Mouse (Mus musculus) hindbrain, postnatal 0 days (tissue): ENCODE data around the gene Tent4a. TPM values are rescaled to one million over a fixed set of nuclear protein-coding genes. Genes with fewer than 3 reads are reported as not detected.

Experiments
- ATAC-seq: fragments of 200-750 bp; cut with Nextera tagmentation; 2 replicates; pipeline ENCODE4 v1.8.0; 2017; ENCODE audit warnings: mild to moderate bottlenecking, moderate TSS enrichment, moderate library complexity
- DNase-seq: peaks from one replicate; pipeline ENCODE4 v3.0.0-alpha.2; 2015; ENCODE audit warnings: low spot score
- H3K27ac ChIP-seq: fragments of 300-500 bp; sonication (generic); 2 replicates; pipeline ENCODE4 v1.5.1; 2014; ENCODE audit warnings: mild to moderate bottlenecking
- H3K27me3 ChIP-seq: fragments of 300-500 bp; sonication (generic); 2 replicates; pipeline ENCODE4 v1.6.1; 2014; ENCODE audit warnings: low read length, mixed read lengths; ENCODE audit not compliant: insufficient read depth
- H3K36me3 ChIP-seq: fragments of 300-500 bp; sonication (generic); 2 replicates; pipeline ENCODE4 v1.6.1; 2014; ENCODE audit warnings: low read length, mixed read lengths; ENCODE audit not compliant: insufficient read depth
- H3K4me1 ChIP-seq: fragments of 300-500 bp; sonication (generic); 2 replicates; pipeline ENCODE4 v1.6.1; 2014; ENCODE audit warnings: antibody characterized with exemption, low read length, mixed read lengths; ENCODE audit not compliant: insufficient read depth
- H3K4me2 ChIP-seq: fragments of 300-500 bp; sonication (generic); 2 replicates; pipeline ENCODE4 v1.6.1; 2014; ENCODE audit warnings: low read depth, mild to moderate bottlenecking, low read length, moderate library complexity, mixed read lengths
- H3K4me3 ChIP-seq: fragments of 300-500 bp; sonication (generic); 2 replicates; pipeline ENCODE4 v1.5.1; 2014; ENCODE audit warnings: low read length
- H3K9ac ChIP-seq: fragments of 300-500 bp; sonication (generic); replicated peaks from 2 replicates; pipeline ENCODE4 v1.6.1; 2014; ENCODE audit warnings: mild to moderate bottlenecking, low read length, moderate library complexity, mixed read lengths
- H3K9me3 ChIP-seq: fragments of 300-500 bp; sonication (generic); 2 replicates; pipeline ENCODE4 v1.6.1; 2016; ENCODE audit warnings: low read length, mixed read lengths
- CTCF ChIP-seq: IDR thresholded peaks from 2 replicates; pipeline ENCODE4 v1.5.1; 2016; ENCODE audit warnings: antibody characterized with exemption, control low read depth, low read depth
- WGBS: fragments of 180-500 bp; shearing (Covaris S2); extraction: QIAGEN DNeasy Blood & Tissue Kit; methylation state at CpG from one replicate; pipeline ENCODE4 v1.1.7; 2014; 5-methylcytosine and 5-hydroxymethylcytosine counted together
- polyA plus RNA-seq: library from polyadenylated mRNA; unstranded; fragments of >200 nt; fragmentation: Nextera tagmentation; extraction: Ambion mirVana; gene quantifications from 2 replicates; pipeline ENCODE4 v1.2.1, GENCODE M21; 2015
- total RNA-seq: library from RNA; depleted of rRNA; stranded (reverse); fragments of >200 nt; gene quantifications from 2 replicates; pipeline ENCODE4 v1.2.3, GENCODE M21; 2014

Tent4a gene
- total and polyA plus RNA-seq, 2 experiments from 2014 or later = 5.1 to 22.3 TPM

DNA sequence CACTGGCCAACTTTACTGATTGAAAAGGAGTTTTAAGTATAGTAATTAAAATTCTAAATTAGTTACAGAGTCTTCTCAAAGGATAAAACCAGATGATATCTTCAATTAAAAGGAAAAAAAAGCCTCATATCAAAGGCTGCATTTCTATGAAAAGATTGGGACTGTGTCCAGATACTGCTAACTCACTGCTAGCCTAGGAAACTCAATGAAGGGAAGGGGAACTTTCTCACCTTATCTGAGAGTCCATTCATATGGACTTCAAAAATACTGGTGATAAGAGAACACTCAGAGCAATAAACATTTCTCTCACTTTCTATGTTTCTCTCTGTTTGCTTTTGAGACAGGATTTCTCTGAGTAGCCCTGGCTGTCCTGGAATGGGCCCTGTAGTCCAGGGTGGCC is 30.2 kb upstream of the Tent4a start:
- no peak for TF ChIP-seq CTCF

DNA sequence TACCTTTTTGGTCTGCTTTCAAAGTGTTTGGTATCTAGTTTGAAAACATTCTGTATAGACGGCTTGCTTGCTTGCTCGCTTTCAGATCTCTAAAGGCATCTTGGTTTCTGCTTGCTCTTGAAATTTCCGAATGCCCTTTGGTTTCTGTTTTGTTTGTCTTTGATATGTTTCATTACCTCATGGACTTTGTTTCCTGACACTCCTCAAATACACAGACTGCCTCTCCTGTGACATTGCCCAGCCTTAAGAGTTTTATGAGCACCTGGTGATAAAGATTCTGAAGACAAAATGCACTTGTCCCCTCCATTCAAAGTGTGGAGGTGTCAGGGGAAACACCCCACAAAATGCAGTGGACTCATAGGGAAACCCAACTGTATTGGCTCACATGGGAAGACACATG is 29.5 kb upstream of the Tent4a start:
- DNase-seq (no peak), ATAC-seq (no peak)
- Histone ChIP-seq H3K27me3 (no peaks in the 10 kb centered on the region), H3K27ac (no peak overlapping the region), H3K36me3 (no peaks in the 10 kb centered on the region), H3K4me1 (peaks cover 9% of the 10 kb centered on the region), H3K4me3 (no peak overlapping the region), H3K9me3 (no peaks in the 10 kb centered on the region), H3K9ac (no peak overlapping the region), H3K4me2 (no peak overlapping the region)
- TF ChIP-seq CTCF = no peak
- WGBS = 86% methylated on average over 3 of the region's 3 CpGs

More for the DNA sequence above, 30.2 kb upstream of the Tent4a start:
- H3K4me3 ChIP-seq = no peak overlapping the region
- no peaks in the 10 kb centered on the region for H3K27me3 ChIP-seq
- no peak overlapping the region for H3K4me2 ChIP-seq
- no peak for DNase-seq
- H3K9ac ChIP-seq = no peak overlapping the region
- no peaks in the 10 kb centered on the region for H3K9me3 ChIP-seq
- no peak overlapping the region for H3K27ac ChIP-seq
- peaks cover 3% of the 10 kb centered on the region; the same call in 1 of the 2 replicates for H3K4me1 ChIP-seq
- H3K36me3 ChIP-seq = no peaks in the 10 kb centered on the region
- ATAC-seq = no peak

DNA sequence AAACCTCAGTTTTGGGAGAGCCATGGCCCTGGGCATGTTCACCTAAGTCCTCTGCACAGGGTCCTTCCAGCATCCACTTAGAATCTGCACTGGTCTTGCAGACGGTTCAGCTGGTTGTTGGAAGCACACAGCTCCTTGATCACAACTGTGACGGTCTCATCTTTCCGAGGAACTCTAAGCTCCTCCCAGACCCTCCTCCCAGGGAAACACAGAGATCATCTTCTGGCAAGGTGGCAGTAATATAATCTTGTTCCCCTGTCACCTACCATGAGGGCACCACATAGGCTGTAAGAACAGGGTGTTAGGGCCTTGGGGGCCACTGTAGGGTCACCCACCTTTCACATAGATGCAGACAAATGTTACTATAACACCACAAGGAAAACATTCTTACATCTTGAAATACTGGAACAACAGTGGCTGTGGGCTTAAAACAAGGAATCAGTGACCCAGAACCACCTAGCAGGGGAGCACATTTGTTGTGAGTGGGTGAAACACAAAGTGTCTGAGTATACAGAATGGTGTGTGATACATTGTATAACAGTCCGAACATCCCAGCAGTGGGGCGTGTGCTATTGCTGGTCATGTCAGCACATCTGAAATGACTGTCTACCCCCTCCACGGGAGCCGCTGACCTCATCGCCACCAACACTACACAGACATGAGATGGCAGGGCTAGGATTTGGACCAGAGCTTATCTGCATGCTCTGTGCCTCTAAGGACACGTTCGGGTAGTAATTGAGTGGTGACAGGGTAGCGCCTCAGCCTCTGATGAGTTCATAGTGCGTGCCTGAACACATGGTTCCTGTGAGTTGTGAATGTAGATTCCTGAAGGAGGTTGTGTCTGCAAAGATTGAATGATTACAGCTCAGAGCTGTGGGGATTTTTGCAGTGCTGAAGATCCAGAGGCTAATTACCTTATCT is 28.5 kb upstream of the Tent4a start:
- 66% methylated on average over 12 of the region's 12 CpGs for WGBS
- Histone ChIP-seq H3K27ac (no peak overlapping the region), H3K4me2 (no peak overlapping the region), H3K4me3 (no peak overlapping the region), H3K9ac (no peak overlapping the region), H3K36me3 (no peaks in the 10 kb centered on the region), H3K4me1 (peaks cover 9% of the 10 kb centered on the region), H3K27me3 (no peaks in the 10 kb centered on the region), H3K9me3 (no peaks in the 10 kb centered on the region)
- no peak for ATAC-seq
- DNase-seq = no peak
- no peak for TF ChIP-seq CTCF

DNA sequence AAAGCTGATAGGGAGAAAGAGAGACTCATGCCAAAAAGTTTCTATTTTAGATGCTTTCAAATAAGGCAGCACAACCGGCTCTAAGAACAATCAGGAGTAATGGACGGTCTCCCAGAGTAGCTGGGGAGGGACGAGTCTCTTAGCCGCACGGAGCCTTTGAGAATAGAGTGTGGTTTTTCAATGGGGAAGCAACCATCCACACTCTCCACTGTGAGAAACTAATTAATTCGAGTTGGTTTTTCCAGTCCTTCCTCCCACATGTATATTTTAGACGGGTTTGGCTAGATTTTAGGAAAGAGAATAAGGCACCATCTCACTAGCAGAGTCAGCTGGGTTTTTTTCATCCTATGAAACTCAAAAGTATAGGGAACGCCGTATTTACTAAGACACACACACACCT is 27.6 kb upstream of the Tent4a start:
- Histone ChIP-seq H3K4me2 (no peak overlapping the region), H3K9me3 (no peaks in the 10 kb centered on the region), H3K9ac (no peak overlapping the region), H3K36me3 (no peaks in the 10 kb centered on the region), H3K4me3 (no peak overlapping the region), H3K27ac (no peak overlapping the region), H3K4me1 (peaks cover 9% of the 10 kb centered on the region), H3K27me3 (no peaks in the 10 kb centered on the region)
- no peak for TF ChIP-seq CTCF
- WGBS = 74% methylated on average over 9 of the region's 9 CpGs
- no peak for DNase-seq
- ATAC-seq = no peak

DNA sequence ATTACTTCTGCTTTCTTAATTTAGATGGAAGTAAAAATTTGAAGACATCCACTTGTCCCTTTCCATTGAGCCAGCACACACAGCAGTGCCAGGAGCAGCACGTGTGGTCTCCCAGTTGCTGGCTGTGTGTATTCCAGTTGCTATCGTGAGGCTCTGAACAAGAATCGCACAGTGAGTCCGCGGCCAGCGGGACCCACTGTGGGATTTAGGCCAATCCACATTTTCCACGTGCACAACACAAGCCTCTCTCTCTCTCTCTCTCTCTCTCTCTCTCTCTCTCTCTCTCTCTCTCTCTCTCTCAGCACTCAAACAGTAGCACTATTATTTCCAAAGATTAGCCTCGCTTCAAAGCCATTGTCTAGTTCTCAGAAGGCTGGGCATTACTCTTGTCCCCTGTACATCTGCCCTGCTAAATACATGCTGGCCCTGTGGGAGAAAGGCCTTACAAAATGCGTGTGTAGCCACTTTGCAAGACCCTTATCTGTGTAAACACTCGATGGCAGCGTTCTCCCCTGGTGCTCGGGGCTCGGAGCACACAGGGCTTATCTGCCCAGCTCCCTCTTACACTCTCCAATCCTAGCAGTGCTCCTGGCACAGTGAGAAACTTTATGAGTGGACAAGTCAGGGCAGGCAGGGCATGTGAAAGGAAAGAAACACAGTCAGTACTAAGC is 25.0 kb upstream of the Tent4a start:
- 18% methylated on average over 13 of the region's 13 CpGs for WGBS
- H3K4me2 ChIP-seq = 0 out of 2 replicates have a peak overlapping the region, but pooled peaks have one; percentile 7
- ATAC-seq = peak; percentile 81

DNA sequence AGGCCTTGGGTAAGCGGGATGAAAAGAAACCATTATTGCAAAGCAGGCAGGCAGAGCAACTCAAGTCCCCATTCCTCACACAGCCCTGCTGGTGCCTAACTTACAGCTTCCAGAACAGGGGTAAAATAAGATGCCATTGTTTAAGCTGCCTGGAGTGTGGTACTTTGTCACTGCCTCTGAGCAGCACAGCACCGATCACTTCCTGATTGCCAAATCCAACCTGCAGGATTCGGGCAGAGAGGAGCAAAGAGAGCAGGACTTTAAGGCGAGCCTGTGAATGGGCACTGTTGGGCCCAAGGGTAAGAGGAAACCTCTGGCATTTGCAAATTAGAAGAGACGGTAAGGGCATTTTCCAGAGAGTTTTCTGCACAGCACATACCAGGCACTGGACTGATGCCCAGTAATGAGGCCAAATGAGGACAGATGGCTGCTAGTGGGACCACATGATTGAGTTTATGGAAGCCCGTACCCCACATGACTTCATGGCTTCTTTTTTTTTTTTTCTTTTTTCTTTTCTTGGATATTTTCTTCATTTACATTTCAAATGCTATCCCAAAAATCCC is 23.8 kb upstream of the Tent4a start:
- ATAC-seq (no peak), DNase-seq (peak; percentile 70)
- WGBS = 54% methylated on average over 6 of the region's 6 CpGs
- H3K9ac ChIP-seq = no peak overlapping the region
- no peak overlapping the region for H3K27ac ChIP-seq
- H3K4me3 ChIP-seq = no peak overlapping the region
- TF ChIP-seq CTCF = no peak
- no peak overlapping the region for H3K4me2 ChIP-seq
- no peaks in the 10 kb centered on the region for H3K36me3 ChIP-seq
- peaks cover 9% of the 10 kb centered on the region for H3K4me1 ChIP-seq
- H3K9me3 ChIP-seq = no peaks in the 10 kb centered on the region
- H3K27me3 ChIP-seq = no peaks in the 10 kb centered on the region

More for the DNA sequence above, 25.0 kb upstream of the Tent4a start:
- peak overlapping the region; percentile 22; the same call in 1 of the 2 replicates for H3K27ac ChIP-seq
- no peaks in the 10 kb centered on the region for H3K9me3 ChIP-seq
- peaks cover 9% of the 10 kb centered on the region for H3K4me1 ChIP-seq
- no peak overlapping the region for H3K4me3 ChIP-seq
- no peaks in the 10 kb centered on the region for H3K36me3 ChIP-seq
- H3K9ac ChIP-seq = no peak overlapping the region
- no peak for TF ChIP-seq CTCF
- DNase-seq = peak; percentile 46
- H3K27me3 ChIP-seq = no peaks in the 10 kb centered on the region
